Mouse (Mus musculus): Measurements from ENCODE around the gene Cdkn2c. TPM values are rescaled to one million over a fixed set of nuclear protein-coding genes. Genes with fewer than 3 reads are reported as not detected.

Gene Cdkn2c
- total and polyA plus RNA-seq, 3 experiments: 7.1 to 16.1 (median 14.1) TPM

DNA sequence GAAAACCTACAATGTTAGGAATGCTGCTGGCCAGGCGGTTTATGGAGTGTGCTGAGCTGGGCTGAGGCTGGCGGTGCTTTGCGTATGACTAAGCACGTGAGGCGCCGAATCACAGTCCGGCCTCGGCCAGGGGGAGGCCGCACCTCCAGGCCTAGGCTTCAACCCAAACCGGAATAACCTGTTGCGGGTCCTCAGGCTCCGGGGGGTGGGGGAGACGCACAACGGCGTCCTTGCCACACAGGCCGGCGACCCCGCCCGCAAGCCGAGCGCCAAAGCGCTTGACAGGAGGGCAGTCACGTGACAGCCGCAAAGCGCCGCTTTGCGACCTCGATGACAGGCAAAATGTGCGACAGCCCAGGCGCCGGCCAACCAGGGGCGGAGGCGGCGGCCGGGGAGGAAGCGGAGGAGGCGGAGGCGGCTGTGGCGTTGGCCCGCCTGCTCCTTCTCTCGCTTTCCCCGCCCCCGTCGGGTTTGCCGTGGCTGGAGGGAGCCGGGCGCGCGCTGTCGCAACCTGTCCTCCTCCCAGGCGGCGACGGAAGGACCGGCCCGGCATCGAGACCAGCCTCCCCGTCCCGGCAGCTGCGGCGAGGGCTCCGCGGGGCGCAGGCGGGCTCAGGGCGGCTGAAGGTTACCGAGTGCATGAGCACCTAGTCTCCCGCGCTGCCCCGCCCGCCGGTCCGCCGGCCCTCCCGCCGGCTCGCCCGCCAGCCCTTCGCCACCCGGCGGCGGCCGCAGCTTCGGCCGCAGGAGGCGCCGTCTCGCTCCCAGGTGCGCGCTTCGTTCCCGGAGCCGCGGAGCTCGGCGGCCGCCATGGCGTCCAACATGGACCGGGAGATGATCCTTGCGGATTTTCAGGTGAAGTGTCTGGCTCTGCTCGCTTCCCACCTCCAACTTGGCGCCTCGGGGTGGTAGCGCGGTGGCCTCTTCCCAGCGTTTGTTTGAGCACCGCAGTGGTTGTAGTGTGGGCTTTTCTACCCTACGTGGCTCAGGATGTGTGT lies 9.5 kb upstream of the Cdkn2c start, which contains the start of gene Faf1 (continued):
- TF ChIP-seq RCOR1 (conservative IDR thresholded peaks at IDR 0.05; ENCODE audit: low read depth, low read length) (peak; percentile 71; the same call in 1 of the 2 replicates), CHD2 (IDR thresholded peaks at IDR 0.05; ENCODE audit: low read length) (peak; percentile 44; the same call in 1 of the 2 replicates)

DNA sequence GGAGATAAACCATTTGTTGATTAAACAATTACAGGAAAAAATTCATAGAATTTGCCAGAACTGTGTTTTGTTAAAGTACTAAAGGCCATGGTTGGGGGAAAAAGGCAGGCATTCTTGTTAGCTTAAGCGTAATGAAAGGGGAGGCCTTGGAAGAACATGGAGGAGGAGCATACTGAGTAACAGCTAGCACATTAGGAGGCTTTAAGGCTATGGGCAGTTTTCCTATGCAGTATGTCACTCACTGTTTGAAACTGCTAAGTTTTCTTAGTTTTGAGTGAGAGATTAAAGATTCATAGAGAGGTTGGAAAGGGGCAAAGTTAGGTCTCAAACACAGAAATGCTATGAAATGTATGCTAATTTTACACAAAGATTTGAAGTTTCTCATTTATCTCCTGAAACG lies 7.1 kb upstream of the Cdkn2c start:
- no peaks in the 10 kb centered on the region for H3K9me3 ChIP-seq (replicated peaks; ENCODE audit: low read length)
- TF ChIP-seq RAD21 (IDR thresholded peaks at IDR 0.05; ENCODE audit: low read depth, low read length): no peak
- peak; percentile 59; the same call in 1 of the 2 replicates for TF ChIP-seq ZMIZ1 (IDR thresholded peaks at IDR 0.05; ENCODE audit: low read depth, low read length)
- TF ChIP-seq ZKSCAN1 (IDR thresholded peaks at IDR 0.05; ENCODE audit: borderline replicate concordance, low read depth, low read length): no peak
- TF ChIP-seq TBP (conservative IDR thresholded peaks at IDR 0.05; ENCODE audit: low read depth, low read length): 0 out of 2 replicates have a peak, but pooled peaks have one; percentile 50
- TF ChIP-seq SMC3 (IDR thresholded peaks at IDR 0.05; ENCODE audit: low read depth, low read length): no peak
- no peak overlapping the region for H3K4me2 ChIP-seq (ENCODE audit: insufficient read depth, low read depth, poor library complexity, severe bottlenecking)
- in situ Hi-C loops (cut with MboI; ENCODE audit: low pct_ligation_motif_present, low pct_unique_long_range_greater_than_20kb, low sequenced_read_pairs) (no loop called here), dilution Hi-C loops (cut with MboI; ENCODE audit: extremely low pct_ligation_motif_present, extremely low pct_unique_long_range_greater_than_20kb, low sequenced_read_pairs) (no loop called here)
- no peak for DNase-seq (ENCODE audit: extremely low read depth)
- H3K27me3 ChIP-seq (replicated peaks): no peaks in the 10 kb centered on the region
- H3K9ac ChIP-seq (ENCODE audit: insufficient read depth, low read depth): no peak overlapping the region
- H3K4me3 ChIP-seq (replicated peaks in 1 of 3; ENCODE audit: low read depth in 2 of 3, low read length in 2 of 3, poor library complexity in 1 of 3): no peak overlapping the region
- peaks cover 0 to 16% of the 10 kb centered on the region in 2 experiments; a peak in 2 of 4 replicates for H3K4me1 ChIP-seq (ENCODE audit: control insufficient read depth in 1 of 2, insufficient read depth in 2 of 2)
- H3K27ac ChIP-seq (ENCODE audit: insufficient read depth, low read depth): no peak overlapping the region
- H3K36me3 ChIP-seq (replicated peaks in 1 of 2; ENCODE audit: control insufficient read depth in 1 of 2, insufficient read depth in 1 of 2, low read length in 1 of 2): no peaks in the 10 kb centered on the region
- peaks cover 13% of the 10 kb centered on the region for H3K79me2 ChIP-seq (replicated peaks; ENCODE audit: control insufficient read depth, extremely low read depth, insufficient read depth, poor library complexity, severe bottlenecking)

DNA sequence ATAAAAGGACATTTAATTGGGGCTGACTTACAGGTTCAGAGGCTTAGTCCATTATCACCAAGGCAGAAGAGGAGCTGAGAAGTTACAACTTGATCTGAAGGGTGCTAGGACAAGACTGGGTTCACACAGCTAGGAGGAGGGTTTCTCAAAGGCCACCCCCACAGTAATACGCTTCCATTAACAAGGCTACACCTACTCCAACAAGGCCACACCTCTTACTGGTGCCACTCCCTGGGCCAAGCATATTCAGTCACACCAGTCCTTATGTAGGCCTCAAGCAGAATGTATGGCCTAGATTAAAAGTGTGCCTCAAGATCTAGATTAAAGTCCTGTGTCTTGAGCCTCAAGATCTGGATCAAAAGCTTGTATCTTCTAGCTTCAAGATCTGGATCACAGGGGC lies 5.0 kb upstream of the Cdkn2c start:
- DNase-seq (ENCODE audit: extremely low read depth): no peak
- Histone ChIP-seq H3K9ac (ENCODE audit: insufficient read depth, low read depth) (no peak overlapping the region), H3K4me3 (replicated peaks in 1 of 3; ENCODE audit: low read depth in 2 of 3, low read length in 2 of 3, poor library complexity in 1 of 3) (no peak overlapping the region), H3K27ac (ENCODE audit: insufficient read depth, low read depth) (no peak overlapping the region), H3K9me3 (replicated peaks; ENCODE audit: low read length) (no peaks in the 10 kb centered on the region), H3K79me2 (replicated peaks; ENCODE audit: control insufficient read depth, extremely low read depth, insufficient read depth, poor library complexity, severe bottlenecking) (peaks cover under 1% of the 10 kb centered on the region; the same call in 1 of the 2 replicates), H3K4me2 (ENCODE audit: insufficient read depth, low read depth, poor library complexity, severe bottlenecking) (no peak overlapping the region), H3K36me3 (replicated peaks in 1 of 2; ENCODE audit: control insufficient read depth in 1 of 2, insufficient read depth in 1 of 2, low read length in 1 of 2) (no peaks in the 10 kb centered on the region), H3K27me3 (replicated peaks) (no peaks in the 10 kb centered on the region), H3K4me1 (ENCODE audit: control insufficient read depth in 1 of 2, insufficient read depth in 2 of 2) (peaks cover 0 to 6% of the 10 kb centered on the region in 2 experiments; a peak in 1 of 4 replicates)
- in situ Hi-C loops (cut with MboI; ENCODE audit: low pct_ligation_motif_present, low pct_unique_long_range_greater_than_20kb, low sequenced_read_pairs) (no loop called here), dilution Hi-C loops (cut with MboI; ENCODE audit: extremely low pct_ligation_motif_present, extremely low pct_unique_long_range_greater_than_20kb, low sequenced_read_pairs) (no loop called here)
- TF ChIP-seq JUND (conservative IDR thresholded peaks at IDR 0.05; ENCODE audit: low read depth, low read length) (no peak), EP300 (IDR thresholded peaks at IDR 0.05; ENCODE audit: low read length) (no peak), ZNF384 (IDR thresholded peaks at IDR 0.05; ENCODE audit: low read depth, low read length) (no peak), MAX (IDR thresholded peaks at IDR 0.05; ENCODE audit: low read length) (no peak), MYC (IDR thresholded peaks at IDR 0.05; ENCODE audit: low read depth, low read length) (no peak), KAT2A (IDR thresholded peaks at IDR 0.05; ENCODE audit: insufficient replicate concordance, low read length) (no peak), SMC3 (IDR thresholded peaks at IDR 0.05; ENCODE audit: low read depth, low read length) (no peak), MAZ (IDR thresholded peaks at IDR 0.05; ENCODE audit: low read depth, low read length) (no peak), POLR2A (IDR thresholded peaks at IDR 0.05; ENCODE audit: low read depth, low read length) (no peak), ETS1 (conservative IDR thresholded peaks at IDR 0.05; ENCODE audit: low read depth, low read length) (no peak), SIN3A (IDR thresholded peaks at IDR 0.05; ENCODE audit: low read length) (no peak), MAFK (IDR thresholded peaks at IDR 0.05; ENCODE audit: insufficient replicate concordance, low read length) (no peak), USF1 (IDR thresholded peaks at IDR 0.05; ENCODE audit: low read depth, low read length) (no peak), RAD21 (IDR thresholded peaks at IDR 0.05; ENCODE audit: low read depth, low read length) (no peak), NELFE (IDR thresholded peaks at IDR 0.05; ENCODE audit: low read depth, low read length) (no peak), NRF1 (IDR thresholded peaks at IDR 0.05; ENCODE audit: low read depth, low read length) (no peak), TBP (conservative IDR thresholded peaks at IDR 0.05; ENCODE audit: low read depth, low read length) (no peak), HCFC1 (IDR thresholded peaks at IDR 0.05; ENCODE audit: low read depth, low read length) (no peak), ZKSCAN1 (IDR thresholded peaks at IDR 0.05; ENCODE audit: borderline replicate concordance, low read depth, low read length) (no peak)
